Mouse (Mus musculus) thymus, postnatal 14 days (tissue): ENCODE results near the gene Hpcal1.

Experiments used
- DNase-seq: peaks from one replicate; pipeline ENCODE4 v3.0.0; 2021

The Hpcal1 gene

GRCm38 (mm10) chr12:17688913-17689312 is 1.7 kb upstream of the Hpcal1 start:
- no peak for DNase-seq

GRCm38 (mm10) chr12:17689931-17690563 is 609 bp upstream of the Hpcal1 start:
- no peak for DNase-seq

DNA sequence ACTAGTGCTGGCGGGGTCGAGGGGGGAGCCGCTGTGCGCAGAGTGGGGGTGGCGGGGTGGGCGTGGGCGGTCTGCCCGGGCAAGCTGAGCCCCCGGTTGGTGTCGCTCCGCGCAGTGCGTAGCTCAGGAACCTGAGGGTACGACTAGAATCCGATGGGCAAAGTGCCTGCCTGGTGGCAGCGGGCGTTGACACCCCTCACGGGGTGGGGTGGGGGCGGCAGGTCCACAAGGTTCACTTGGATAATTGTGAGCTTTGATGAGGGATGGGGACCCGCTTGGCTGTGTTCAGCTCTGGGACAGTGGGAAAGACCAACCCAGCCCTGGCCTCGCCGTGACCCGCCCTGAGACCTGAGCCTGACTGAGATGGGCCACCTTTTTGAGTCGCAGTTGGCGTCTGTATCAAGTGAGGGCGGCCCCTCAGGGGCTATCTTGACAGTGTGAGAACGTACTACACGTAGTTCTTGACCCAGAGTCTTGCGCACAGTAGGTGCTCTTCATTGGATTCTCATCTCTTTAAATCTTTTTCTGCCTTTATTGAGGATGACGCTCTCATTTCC is 742 bp downstream of the Hpcal1 start:
- DNase-seq, result peak; percentile 77

DNA sequence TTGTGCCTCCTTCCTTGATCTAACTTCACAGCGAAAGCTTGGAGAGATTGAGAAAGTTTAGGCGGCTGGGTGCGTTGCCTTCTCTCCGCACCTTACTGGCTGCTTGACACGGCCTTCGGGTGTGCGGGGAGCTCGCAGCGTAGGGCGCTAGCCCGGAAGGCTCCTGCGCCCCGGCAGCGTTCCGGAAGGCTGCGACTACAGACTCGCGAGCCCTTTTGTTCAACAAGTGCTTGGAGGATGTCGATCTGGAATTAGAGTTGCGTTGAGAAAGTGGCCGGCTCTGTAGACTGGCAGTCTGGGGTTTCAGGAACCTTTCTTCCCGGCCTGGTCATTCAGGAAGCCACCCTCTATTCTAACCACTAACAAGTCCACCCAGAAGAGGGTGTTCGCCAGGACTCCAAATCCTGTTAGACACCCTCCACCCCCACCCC is 1.2 kb downstream of the Hpcal1 start:
- DNase-seq, result peak; percentile 78

- peak; percentile 46 for DNase-seq
These were observed 1.7 kb downstream of the Hpcal1 start for GRCm38 (mm10) chr12:17692356-17692755.

DNA sequence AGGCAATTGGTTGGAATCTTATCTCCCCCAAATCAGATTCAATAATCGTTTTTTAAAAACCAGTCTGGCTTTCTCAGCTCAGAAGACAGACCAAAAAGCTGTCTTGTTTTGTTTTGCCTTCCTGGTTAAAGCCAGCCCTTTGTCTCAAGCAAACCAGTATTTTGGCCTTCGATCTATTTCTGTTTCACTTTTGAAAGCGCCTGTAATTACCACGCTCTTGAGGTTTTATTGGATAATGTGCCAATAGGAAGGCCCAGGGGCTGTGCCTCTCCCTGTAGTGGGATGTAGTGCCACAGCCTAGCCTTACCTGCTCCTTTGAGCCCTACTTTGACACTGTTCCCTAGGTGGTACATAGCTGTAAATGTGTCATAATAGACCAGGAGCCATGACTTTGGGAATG is 2.3 kb downstream of the Hpcal1 start:
- DNase-seq, result no peak

DNA sequence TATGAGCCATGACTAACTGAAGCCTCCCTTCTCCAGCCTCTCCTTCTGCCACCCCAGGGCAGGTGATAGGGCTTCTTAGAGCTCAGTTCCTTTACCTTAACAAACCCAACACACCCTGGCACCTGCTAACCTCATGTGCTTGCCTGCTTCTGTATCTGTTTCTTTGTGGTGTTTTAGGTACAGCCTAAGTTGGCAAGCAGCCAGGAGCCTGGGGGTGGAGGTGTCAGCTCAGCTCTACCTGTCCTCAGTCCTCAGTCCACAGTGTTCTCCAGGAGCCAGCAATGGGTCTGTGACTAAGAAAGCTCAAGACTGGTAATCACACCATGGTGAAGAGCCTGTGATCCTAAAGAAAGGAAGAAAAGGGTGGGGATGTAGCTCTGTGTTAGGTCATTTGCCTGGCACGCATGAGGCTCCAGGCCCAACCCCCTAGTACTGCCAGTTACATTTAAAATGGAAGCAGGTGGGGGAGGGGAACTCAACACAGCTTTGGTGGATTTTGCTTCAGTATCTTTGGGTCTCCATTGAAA is 4.0 kb downstream of the Hpcal1 start:
- peak; percentile 72 for DNase-seq

DNA sequence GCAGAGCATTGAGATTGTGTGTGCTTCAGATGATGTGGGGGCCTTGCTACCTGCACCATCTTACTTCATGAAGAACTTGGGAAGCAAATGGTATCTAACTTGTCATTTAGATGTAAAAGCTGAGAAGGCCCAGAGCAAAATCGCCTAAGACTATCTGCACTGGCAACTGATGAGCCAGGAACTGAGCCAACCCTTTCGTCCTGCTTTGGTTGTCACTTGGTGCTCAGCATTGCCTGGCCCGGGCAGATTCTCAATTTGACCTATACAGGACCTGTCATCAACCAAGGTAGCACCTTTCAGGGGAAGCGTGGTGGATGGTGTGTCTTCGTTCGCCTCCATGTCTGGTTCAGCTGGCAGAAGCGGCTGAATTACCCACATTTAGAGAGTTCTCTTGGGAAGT is 5.7 kb downstream of the Hpcal1 start:
- no peak for DNase-seq

DNA sequence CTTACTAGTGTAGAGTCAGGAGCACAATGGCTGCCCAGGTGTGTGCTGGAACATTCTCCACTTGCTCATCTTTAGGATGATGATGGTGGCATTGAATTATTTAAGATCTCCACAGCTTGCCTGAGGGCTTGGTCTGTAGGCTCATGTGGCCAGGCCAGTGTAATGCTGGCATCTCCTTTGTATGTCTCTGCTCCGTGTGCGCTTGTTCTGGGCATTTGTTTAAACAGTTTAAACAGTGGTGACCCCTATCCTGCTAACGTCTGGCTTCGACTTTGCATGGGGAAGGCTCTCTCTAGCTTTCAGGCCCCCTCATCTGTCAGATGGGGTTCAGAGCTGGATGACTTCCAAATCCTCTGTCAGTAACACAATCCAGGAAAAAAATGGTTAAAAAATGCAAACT is 8.3 kb downstream of the Hpcal1 start:
- DNase-seq, result no peak

GRCm38 (mm10) chr12:17699480-17699879 is 8.8 kb downstream of the Hpcal1 start:
- no peak for DNase-seq

- DNase-seq, result no peak
These were observed 10.6 kb downstream of the Hpcal1 start for GRCm38 (mm10) chr12:17701131-17701720.

- DNase-seq, result no peak
These were observed 11.1 kb downstream of the Hpcal1 start for GRCm38 (mm10) chr12:17701795-17702194.

DNA sequence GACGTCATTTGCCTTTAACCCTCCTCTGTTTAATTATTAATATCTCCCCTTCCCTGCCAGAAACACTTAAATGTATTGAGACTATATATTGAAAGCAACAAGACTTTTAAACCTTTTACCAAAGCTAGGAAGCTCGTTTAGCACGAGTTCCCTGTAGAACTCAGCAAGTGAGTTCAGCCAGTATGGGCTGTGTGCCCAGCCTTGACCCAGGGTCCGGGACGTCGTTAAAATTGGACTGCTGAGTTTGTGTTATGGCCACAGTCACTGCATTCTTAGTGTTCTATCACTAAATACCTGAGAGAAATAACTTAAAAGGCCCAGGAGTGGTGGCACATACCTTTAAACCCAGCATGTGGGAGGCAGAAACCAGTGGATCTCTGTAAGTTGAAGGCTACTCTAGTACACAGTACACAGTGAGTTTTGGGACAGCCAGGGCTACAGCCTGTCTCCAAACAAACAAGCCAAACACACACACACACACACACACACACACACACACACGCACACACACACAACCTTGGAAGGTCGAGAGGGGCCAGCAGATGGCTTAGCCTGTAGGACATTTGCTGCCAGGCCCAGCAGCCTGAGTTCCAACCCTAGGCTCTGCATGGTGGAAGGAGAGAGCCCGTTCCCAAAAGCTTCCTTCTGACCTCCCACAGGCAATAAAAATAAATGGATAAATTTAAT is 11.7 kb downstream of the Hpcal1 start:
- no peak for DNase-seq

GRCm38 (mm10) chr12:17702944-17703335 is 12.3 kb downstream of the Hpcal1 start:
- no peak for DNase-seq

DNA sequence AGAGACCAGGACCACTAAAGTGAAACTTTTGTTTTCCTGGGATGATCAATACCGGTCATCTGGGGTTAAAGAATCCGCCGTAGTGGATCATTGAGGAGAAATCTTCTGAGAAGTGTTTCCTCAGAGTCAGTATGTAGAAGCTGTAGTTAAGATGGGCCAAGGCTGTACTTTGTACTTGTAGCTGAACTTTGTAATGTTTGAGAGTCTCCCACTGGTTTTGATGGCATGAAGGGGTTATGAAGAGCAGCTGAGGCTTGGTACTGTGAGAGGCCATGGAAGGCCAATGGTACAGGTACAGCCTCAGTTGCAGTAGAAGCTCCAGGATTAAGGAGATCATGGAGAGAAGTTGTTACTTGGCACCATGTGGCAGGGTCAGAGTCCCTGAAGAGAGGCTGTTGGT is 13.2 kb downstream of the Hpcal1 start:
- no peak for DNase-seq

DNA sequence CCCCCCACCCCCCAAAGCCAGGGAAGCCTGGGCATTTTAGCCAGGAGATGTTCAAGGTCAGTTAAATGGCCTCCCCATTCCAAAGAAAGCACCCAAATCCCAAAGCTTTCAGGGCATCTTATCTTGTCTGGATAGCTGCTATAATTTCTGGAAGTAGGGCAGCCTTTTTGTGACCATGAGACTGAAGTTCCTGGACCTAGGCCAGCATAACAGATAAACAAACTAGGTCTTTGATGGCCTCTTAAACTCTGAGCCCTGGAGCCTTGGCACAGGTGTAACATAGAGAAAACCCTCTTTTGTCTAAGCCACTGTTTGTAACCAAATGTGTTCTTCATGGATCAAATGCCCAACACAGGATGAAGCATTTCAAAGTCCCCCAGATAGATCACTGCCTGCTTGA is 16.8 kb downstream of the Hpcal1 start:
- DNase-seq, result no peak

DNA sequence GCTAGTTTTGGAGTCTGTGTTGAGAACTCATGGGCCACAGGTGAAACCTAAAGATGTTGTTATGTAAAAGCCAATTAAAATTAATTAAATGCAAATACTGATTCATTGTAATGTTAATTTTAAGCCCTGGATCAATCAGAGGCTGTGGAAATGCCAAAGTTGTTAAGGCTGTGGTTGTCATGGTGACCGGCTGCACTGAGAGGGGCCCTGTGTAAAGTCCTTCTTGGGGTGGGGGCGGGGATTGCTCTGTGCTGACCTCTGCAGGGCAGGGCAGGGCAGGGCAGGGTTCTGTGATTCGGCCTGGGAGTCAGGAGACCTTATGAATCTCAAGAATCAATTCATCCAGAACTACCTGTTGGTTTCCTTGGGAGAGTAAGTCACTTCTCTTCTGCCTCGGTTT is 18.8 kb downstream of the Hpcal1 start:
- DNase-seq, result no peak

DNA sequence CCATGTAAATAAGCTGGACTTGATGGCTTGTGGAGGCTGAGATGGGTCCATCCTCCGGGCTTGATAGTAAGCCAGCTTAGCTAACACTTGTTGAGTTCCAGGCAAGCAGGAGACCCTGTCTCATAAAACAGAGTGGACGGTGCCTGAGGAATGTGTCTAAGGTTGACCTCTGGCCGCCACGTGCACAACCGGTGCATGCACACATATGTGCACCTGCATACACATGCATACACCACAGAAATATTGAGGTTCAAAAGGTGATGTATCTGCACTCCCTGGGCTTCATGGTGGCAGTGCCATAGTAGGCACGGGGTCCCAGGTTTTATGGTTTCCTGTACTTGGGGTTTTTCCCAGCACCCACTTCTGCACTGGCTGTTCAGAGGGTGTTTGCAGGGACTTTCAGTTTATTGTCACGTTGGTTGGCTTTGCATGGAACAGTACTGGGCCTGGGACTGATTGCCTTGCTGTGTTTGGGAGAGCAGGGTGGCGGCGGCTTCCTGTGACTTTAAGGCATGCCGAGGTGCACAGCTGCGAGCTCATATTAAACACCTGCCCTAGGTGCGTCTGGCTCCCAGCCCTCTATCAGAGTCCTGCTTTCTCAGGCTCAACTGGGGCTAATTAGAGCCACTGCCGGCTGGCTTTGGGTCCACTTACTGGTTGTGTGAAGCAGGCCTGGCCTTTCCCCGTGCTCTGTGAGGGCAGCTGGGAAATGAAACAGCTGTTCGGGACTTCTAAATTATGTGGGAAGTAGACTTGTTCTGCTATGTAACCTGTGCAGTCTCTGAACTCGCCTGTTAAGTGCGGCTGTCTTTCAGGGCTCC is 19.5 kb downstream of the Hpcal1 start:
- peak; percentile 49 for DNase-seq

DNA sequence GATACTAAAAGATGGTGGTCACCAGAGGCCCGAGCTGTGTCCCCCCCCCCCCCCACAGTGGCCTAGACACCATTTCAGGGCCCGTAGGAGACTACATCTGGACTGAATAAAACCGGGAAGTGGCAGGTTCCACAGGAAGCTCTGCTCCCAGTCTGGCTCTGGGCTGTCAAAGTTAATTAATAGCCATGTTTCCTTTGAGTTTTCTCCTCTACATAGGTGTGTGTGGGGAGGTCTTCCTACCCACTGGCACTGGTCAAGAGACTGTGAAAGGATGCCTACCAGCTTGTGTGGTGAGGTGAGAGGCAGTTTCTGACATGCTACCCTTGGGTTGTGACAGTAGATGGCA is 20.1 kb downstream of the Hpcal1 start:
- no peak for DNase-seq

DNA sequence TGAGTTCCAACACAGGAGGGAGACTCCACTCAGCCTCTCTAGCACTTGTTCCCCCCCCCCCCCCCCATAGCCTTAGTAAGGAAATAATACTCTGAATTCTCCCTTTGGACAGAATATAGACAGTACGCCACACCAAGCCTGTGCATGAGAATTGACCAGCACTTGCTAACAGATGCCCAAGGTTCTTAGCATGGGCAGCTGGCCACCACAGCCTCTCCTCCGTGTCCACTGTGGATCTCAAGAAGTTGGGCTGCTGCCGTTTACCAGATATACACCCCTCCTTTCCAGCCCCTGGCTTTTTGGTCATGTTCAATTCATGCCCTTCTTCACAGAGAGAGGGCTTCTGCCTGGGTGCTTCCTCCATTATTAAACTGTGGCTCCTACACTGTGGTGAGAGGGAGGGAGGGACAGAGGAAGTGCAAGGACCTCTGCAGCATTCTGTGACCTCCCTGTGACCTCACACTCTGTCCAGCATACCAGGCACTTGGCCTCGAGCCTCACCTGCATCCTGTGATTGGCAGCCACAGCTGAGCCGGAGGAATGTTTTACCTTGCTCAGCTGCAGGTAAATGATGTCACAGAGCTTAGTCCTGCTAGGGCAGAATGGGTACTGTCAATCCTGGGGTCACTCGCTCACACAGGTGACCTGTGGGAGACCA is 21.2 kb downstream of the Hpcal1 start:
- no peak for DNase-seq

- DNase-seq, result no peak
These were observed 21.9 kb downstream of the Hpcal1 start for GRCm38 (mm10) chr12:17712571-17712970.

DNA sequence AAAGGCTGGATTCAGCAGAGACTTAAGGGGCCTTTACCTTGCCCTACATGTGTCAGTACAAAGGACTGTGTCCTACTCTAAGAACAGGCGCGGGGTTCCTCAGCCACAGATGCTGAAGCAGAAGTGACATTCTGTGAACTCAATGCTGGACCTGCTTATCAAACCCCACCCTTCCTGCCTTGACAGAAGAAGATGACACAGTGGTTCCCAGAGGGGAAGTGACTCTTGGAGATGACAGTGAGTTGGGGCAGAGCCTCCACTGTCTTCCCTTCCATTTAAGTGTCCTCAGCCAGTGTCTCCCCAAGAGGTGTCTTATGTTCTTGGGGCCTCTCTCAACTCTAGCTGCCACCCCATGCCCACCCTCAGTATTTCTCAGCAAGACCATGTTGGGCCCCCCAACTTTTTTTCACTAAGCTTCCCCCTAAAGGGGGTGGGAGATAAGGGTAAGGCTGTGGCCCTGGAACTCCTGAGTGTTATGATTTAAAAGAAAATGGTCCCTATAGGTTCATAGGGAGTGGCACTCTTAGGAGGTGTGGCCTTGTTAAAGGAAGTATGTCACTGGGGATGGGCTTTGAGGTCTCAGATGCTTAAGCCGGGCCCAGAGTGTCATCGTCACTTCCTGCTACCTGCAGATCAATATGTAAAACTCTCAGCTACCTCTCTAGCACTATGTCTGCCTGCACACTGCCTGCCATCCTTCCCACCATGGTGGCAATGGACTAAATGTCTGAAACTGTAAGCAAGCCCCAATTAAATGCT is 25.2 kb downstream of the Hpcal1 start:
- DNase-seq, result peak; percentile 47
